Mouse (Mus musculus) heart, postnatal 0 days (tissue): ENCODE results near the gene Mdh1.

Source experiments
- CTCF ChIP-seq: IDR thresholded peaks from 2 replicates; pipeline ENCODE4 v1.5.1; 2016; ENCODE audit warnings: antibody characterized with exemption, control low read depth, low read depth
- EP300 ChIP-seq: IDR thresholded peaks from 2 replicates; pipeline ENCODE4 v1.6.1; 2016; ENCODE audit warnings: antibody characterized with exemption, low read depth

GRCm38 (mm10) chr11:21570973-21571372 is 1.2 kb downstream of the Mdh1 start:
- no peak for TF ChIP-seq EP300
- TF ChIP-seq CTCF, result no peak
